Mouse (Mus musculus) heart, embryonic 12.5 days (tissue): Measurements from ENCODE around the gene 5430427O19Rik. TPM values are rescaled to one million over a fixed set of nuclear protein-coding genes. Genes with fewer than 3 reads are reported as not detected.

Source experiments
- ATAC-seq: fragments of 200-750 bp; cut with Nextera tagmentation; 2 replicates; pipeline ENCODE4 v1.8.0; 2017; ENCODE audit warnings: moderate TSS enrichment, moderate library complexity; ENCODE audit not compliant: insufficient number of reproducible peaks, low FRiP score
- H3K27ac ChIP-seq: fragments of 300-500 bp; sonication (generic); 2 replicates; pipeline ENCODE4 v1.5.1; 2016; ENCODE audit warnings: mild to moderate bottlenecking, moderate library complexity; ENCODE audit not compliant: poor library complexity, severe bottlenecking
- H3K27me3 ChIP-seq: fragments of 300-500 bp; sonication (generic); replicated peaks from 2 replicates; pipeline ENCODE4 v1.6.1; 2016; ENCODE audit warnings: mild to moderate bottlenecking, moderate library complexity
- H3K36me3 ChIP-seq: fragments of 300-500 bp; sonication (generic); 2 replicates; pipeline ENCODE4 v1.6.1; 2016; ENCODE audit warnings: mild to moderate bottlenecking, moderate library complexity
- H3K4me1 ChIP-seq: fragments of 300-500 bp; sonication (generic); replicated peaks from 2 replicates; pipeline ENCODE4 v1.6.1; 2016; ENCODE audit warnings: mild to moderate bottlenecking
- H3K4me2 ChIP-seq: fragments of 300-500 bp; sonication (generic); 2 replicates; pipeline ENCODE4 v1.6.1; 2016; ENCODE audit warnings: mild to moderate bottlenecking, moderate library complexity
- H3K4me3 ChIP-seq: fragments of 300-500 bp; sonication (generic); 2 replicates; pipeline ENCODE4 v1.5.1; 2016; ENCODE audit warnings: mild to moderate bottlenecking
- H3K9ac ChIP-seq: fragments of 300-500 bp; sonication (generic); 2 replicates; pipeline ENCODE4 v1.6.1; 2016; ENCODE audit warnings: mild to moderate bottlenecking, moderate library complexity
- H3K9me3 ChIP-seq: fragments of 300-500 bp; sonication (generic); replicated peaks from 2 replicates; pipeline ENCODE4 v1.6.1; 2016; ENCODE audit warnings: mild to moderate bottlenecking, moderate library complexity
- WGBS: fragments of 180-500 bp; shearing (Covaris S2); methylation state at CpG from one replicate; pipeline ENCODE4 v1.1.7; 2016; 5-methylcytosine and 5-hydroxymethylcytosine counted together
- polyA plus RNA-seq: library from polyadenylated mRNA; unstranded; fragments of >200 nt; fragmentation: Nextera tagmentation; extraction: Ambion mirVana; gene quantifications from 2 replicates; pipeline ENCODE4 v1.2.1, GENCODE M21; 2016

The 5430427O19Rik gene
- 0.08 and 0.15 TPM in 2 replicates for polyA plus RNA-seq

DNA sequence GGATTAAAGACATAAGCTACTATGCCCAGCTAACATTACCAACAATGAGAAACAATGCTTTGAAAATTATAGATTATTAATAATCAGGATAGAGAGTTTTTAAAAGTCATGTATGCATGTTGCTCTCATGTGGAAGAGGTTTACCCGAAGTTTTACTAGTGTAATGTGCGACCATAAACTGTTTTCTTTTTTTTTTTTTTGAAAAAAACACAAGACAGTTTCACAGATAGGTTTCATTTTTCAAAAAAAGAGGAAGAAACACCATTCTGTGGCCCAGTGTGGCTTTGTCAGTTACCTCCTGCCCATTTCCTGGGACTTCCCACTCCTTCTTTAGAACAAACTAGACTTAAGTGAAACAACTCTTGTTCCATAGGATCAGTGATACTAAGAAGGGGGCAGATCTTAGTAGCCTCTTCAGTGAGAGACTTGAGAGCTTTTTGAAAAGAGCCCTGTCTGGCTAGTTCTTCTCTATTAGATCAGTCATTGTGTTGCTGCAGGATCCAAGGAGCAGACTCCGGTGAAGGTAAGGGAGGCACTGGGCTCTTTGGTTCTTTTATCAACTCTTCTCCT lies at the start of gene 5430427O19Rik:
Gene 5430427O19Rik, plus strand, starts transcription at position 441 of the 570 bp plus-strand sequence.
- ATAC-seq, result no peak
- Histone ChIP-seq H3K4me3 (no peak within 1 kb of the TSS), H3K4me1 (no peaks in the 10 kb centered on the region), H3K9ac (no peak within 1 kb of the TSS), H3K36me3 (no peaks in the 10 kb centered on the region), H3K27me3 (no peaks in the 10 kb centered on the region), H3K27ac (no peak within 1 kb of the TSS), H3K9me3 (no peaks in the 10 kb centered on the region), H3K4me2 (no peak within 1 kb of the TSS)
- 71% methylated on average over 3 of the region's 3 CpGs for WGBS

GRCm38 (mm10) chrX:85827719-85828453 lies 42.3 kb upstream of the 5430427O19Rik start:
- H3K27me3 ChIP-seq, result no peaks in the 10 kb centered on the region
- WGBS, result 64% methylated on average over 3 of the region's 3 CpGs
- no peaks in the 10 kb centered on the region for H3K9me3 ChIP-seq
- H3K36me3 ChIP-seq, result no peaks in the 10 kb centered on the region
- no peak for ATAC-seq
- no peak overlapping the region for H3K9ac ChIP-seq
- H3K4me1 ChIP-seq, result no peaks in the 10 kb centered on the region
- no peak overlapping the region for H3K27ac ChIP-seq
- H3K4me2 ChIP-seq, result no peak overlapping the region
- no peak overlapping the region for H3K4me3 ChIP-seq

DNA sequence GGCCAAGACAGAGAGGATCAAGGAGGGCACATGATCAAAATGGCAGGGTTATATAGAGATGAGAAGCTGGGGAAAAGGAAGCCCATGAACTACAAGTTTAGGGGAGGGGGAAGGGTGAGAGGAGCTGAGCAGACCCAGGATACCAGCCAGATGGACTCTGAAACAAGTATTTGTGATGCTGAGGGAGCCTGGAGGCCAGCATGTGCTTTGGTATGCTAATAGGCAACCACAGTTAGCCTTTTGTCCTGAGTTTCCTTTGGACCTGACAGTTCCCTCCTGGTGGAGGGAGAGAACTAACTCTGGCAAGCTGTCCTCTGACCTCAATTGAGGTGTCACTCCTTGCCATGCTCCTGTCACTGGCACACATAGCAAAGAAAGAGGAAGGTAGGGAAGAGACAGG lies 41.2 kb upstream of the 5430427O19Rik start:
- Histone ChIP-seq H3K36me3 (no peaks in the 10 kb centered on the region), H3K4me3 (no peak overlapping the region), H3K4me2 (no peak overlapping the region), H3K27me3 (no peaks in the 10 kb centered on the region), H3K27ac (no peak overlapping the region), H3K9ac (no peak overlapping the region), H3K4me1 (no peaks in the 10 kb centered on the region), H3K9me3 (no peaks in the 10 kb centered on the region)
- ATAC-seq, result no peak

- Histone ChIP-seq H3K36me3 (no peaks in the 10 kb centered on the region), H3K9ac (no peak overlapping the region), H3K4me2 (no peak overlapping the region), H3K4me1 (no peaks in the 10 kb centered on the region), H3K27ac (no peak overlapping the region), H3K27me3 (no peaks in the 10 kb centered on the region), H3K9me3 (no peaks in the 10 kb centered on the region), H3K4me3 (no peak overlapping the region)
- ATAC-seq, result no peak
Measured at GRCm38 (mm10) chrX:85839174-85839573, 31.0 kb upstream of the 5430427O19Rik start.

- H3K4me2 ChIP-seq, result no peak overlapping the region
- H3K4me1 ChIP-seq, result no peaks in the 10 kb centered on the region
- no peak overlapping the region for H3K4me3 ChIP-seq
- H3K27ac ChIP-seq, result no peak overlapping the region
- WGBS, result 67% methylated on average over 3 of the region's 3 CpGs
- no peaks in the 10 kb centered on the region for H3K9me3 ChIP-seq
- ATAC-seq, result no peak
- no peaks in the 10 kb centered on the region for H3K36me3 ChIP-seq
- no peak overlapping the region for H3K9ac ChIP-seq
- H3K27me3 ChIP-seq, result no peaks in the 10 kb centered on the region
Measured at GRCm38 (mm10) chrX:85855938-85856337, 14.2 kb upstream of the 5430427O19Rik start.

DNA sequence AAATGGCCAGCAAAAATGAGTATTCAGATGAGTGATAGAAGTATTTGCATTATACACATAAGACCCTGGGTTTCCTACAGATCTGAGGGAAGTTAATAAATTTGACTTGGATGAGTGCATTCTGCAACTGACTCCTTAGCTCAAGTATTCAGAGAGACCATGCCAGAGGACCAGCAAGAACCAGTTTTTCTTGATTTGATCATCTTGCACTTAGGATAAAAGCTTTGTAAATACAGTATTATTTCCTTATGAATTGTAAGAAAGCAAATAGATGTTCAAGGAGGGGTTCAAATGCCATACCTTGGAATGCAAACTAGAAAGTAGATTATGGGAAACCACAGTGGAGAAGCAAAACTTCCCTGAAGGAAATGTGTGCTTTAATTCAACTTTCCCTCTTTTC lies 13.0 kb upstream of the 5430427O19Rik start:
- Histone ChIP-seq H3K4me3 (no peak overlapping the region), H3K4me2 (no peak overlapping the region), H3K36me3 (no peaks in the 10 kb centered on the region), H3K9me3 (no peaks in the 10 kb centered on the region), H3K27me3 (no peaks in the 10 kb centered on the region), H3K4me1 (no peaks in the 10 kb centered on the region), H3K27ac (no peak overlapping the region), H3K9ac (no peak overlapping the region)
- no peak for ATAC-seq

- Histone ChIP-seq H3K27me3 (no peaks in the 10 kb centered on the region), H3K4me1 (no peaks in the 10 kb centered on the region), H3K4me3 (no peak overlapping the region), H3K27ac (no peak overlapping the region), H3K4me2 (no peak overlapping the region), H3K9me3 (no peaks in the 10 kb centered on the region), H3K36me3 (no peaks in the 10 kb centered on the region), H3K9ac (no peak overlapping the region)
- no peak for ATAC-seq
- WGBS, result 59% methylated on average over 3 of the region's 3 CpGs
Measured at GRCm38 (mm10) chrX:85868079-85868478, 2.1 kb upstream of the 5430427O19Rik start.

- no peaks in the 10 kb centered on the region for H3K4me1 ChIP-seq
- ATAC-seq, result no peak
- no peaks in the 10 kb centered on the region for H3K27me3 ChIP-seq
- no peak overlapping the region for H3K27ac ChIP-seq
- no peak overlapping the region for H3K4me2 ChIP-seq
- no peaks in the 10 kb centered on the region for H3K36me3 ChIP-seq
- WGBS, result 83% methylated on average over 11 of the region's 11 CpGs
- H3K4me3 ChIP-seq, result no peak overlapping the region
- no peaks in the 10 kb centered on the region for H3K9me3 ChIP-seq
- H3K9ac ChIP-seq, result no peak overlapping the region
Measured at GRCm38 (mm10) chrX:85871371-85872056, 1.4 kb downstream of the 5430427O19Rik start.

- ATAC-seq, result no peak
- H3K36me3 ChIP-seq, result no peaks in the 10 kb centered on the region
- no peaks in the 10 kb centered on the region for H3K9me3 ChIP-seq
- WGBS, result 86% methylated on average over 4 of the region's 4 CpGs
- H3K27me3 ChIP-seq, result no peaks in the 10 kb centered on the region
- H3K4me2 ChIP-seq, result no peak overlapping the region
- H3K4me3 ChIP-seq, result no peak overlapping the region
- no peak overlapping the region for H3K27ac ChIP-seq
- H3K4me1 ChIP-seq, result no peaks in the 10 kb centered on the region
- H3K9ac ChIP-seq, result no peak overlapping the region
Measured at GRCm38 (mm10) chrX:85874367-85874766, 4.2 kb downstream of the 5430427O19Rik start.

DNA sequence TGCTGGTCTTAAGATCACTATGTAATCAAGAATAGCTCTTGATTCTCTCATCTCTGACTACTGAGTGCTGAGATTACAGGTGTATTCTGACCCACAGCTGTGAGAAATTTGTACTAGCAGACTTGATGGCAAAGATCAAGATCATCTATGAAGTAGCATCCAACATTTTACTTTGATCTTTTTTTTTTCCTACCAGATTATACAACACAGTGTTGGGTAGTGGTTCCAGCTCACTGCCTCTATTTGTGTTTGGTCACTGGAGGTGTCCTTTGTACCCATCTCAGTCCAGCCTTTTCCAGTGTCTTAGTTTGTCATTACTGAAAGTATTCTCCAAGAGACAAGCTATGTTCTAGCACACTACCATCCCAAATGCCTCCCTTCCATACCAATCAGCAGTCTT lies 5.8 kb downstream of the 5430427O19Rik start:
- Histone ChIP-seq H3K9ac (no peak overlapping the region), H3K4me2 (no peak overlapping the region), H3K36me3 (no peaks in the 10 kb centered on the region), H3K27me3 (no peaks in the 10 kb centered on the region), H3K9me3 (no peaks in the 10 kb centered on the region), H3K4me3 (no peak overlapping the region), H3K4me1 (no peaks in the 10 kb centered on the region), H3K27ac (no peak overlapping the region)
- ATAC-seq, result no peak

- WGBS, result 88% methylated on average over 2 of the region's 2 CpGs
- Histone ChIP-seq H3K9me3 (no peaks in the 10 kb centered on the region), H3K4me1 (no peaks in the 10 kb centered on the region), H3K4me2 (no peak overlapping the region), H3K36me3 (no peaks in the 10 kb centered on the region), H3K27ac (no peak overlapping the region), H3K27me3 (no peaks in the 10 kb centered on the region), H3K4me3 (no peak overlapping the region), H3K9ac (no peak overlapping the region)
- no peak for ATAC-seq
Measured at GRCm38 (mm10) chrX:85877747-85878146, 7.6 kb downstream of the 5430427O19Rik start.
